ENCODE assay signal across 10 mouse cellular contexts in the genomic region with DNA sequence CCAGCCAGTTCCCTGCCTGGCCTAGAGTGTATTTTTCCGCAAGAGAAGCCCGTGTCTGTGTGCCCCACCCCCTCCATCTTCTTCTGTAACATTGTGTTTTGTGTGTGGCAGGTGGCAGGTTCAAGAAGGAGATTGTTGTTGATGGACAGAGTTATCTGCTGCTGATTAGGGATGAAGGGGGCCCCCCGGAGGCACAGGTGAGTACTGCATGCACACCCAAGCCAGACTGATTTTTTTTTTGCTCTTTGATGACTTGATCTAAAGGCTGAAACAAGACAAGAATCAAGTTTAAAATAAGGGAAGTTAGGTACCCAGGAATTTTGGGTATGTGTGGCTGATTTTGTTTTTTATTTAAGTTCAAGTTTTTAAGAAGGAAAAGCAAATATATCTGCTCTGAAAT.
A peak's percentile ranks its signal among the peaks of the same experiment; 100 is the strongest.
DNase-seq lines count a peak whose midpoint lies in the region; ATAC-seq and TF ChIP-seq lines count a peak whose summit lies in the region.
"Had no signal": no experiment of that assay in that cellular context is flagged by ENCODE, and none has a peak within 500 bp of the region (broad histone marks: within the 10 kb centered on the region; RNA-seq: fewer than 3 reads in every experiment).

No protein-coding gene starts in this region.

- 50% methylated on average over 3 of the region's 3 CpGs for WGBS in liver, embryonic 14.5 days (ENCODE audit: insufficient replicate concordance)
- WGBS in liver, embryonic 11.5 days = 63% methylated on average over 3 of the region's 3 CpGs

- no peak overlapping the region for H3K27ac ChIP-seq in liver, embryonic 14.5 days
- H3K27ac ChIP-seq in liver, embryonic 11.5 days (ENCODE audit: low read depth, low read length) = no peak overlapping the region

- no peak for TF ChIP-seq EP300 in liver, embryonic 14.5 days (IDR thresholded peaks at IDR 0.05; ENCODE audit: low read depth)

- H3K4me3 ChIP-seq in liver, embryonic 14.5 days (ENCODE audit: insufficient read depth in 1 of 2, low read depth in 2 of 2, low read length in 2 of 2) = no peak overlapping the region
- H3K4me3 ChIP-seq in liver, embryonic 11.5 days (ENCODE audit: low read depth, low read length) = no peak overlapping the region
- H3K4me3 ChIP-seq: embryonic facial prominence, embryonic 13.5 days; myocyte had no signal

- no peaks in the 10 kb centered on the region for H3K36me3 ChIP-seq in liver, embryonic 14.5 days (replicated peaks; ENCODE audit: control insufficient read depth, insufficient read depth, low read depth)
- no peaks in the 10 kb centered on the region; the same call in none of the 2 replicates for H3K36me3 ChIP-seq in liver, embryonic 11.5 days (ENCODE audit: control insufficient read depth, insufficient read depth, low read length)

- H3K4me2 ChIP-seq in liver, embryonic 14.5 days (ENCODE audit: low read depth) = no peak overlapping the region
- no peak overlapping the region for H3K4me2 ChIP-seq in liver, embryonic 11.5 days
- H3K4me2 ChIP-seq: embryonic facial prominence, embryonic 13.5 days had no signal

- peak; percentile 48 for TF ChIP-seq CTCF in liver, embryonic 14.5 days (IDR thresholded peaks at IDR 0.05; ENCODE audit: low read depth)

- H3K27me3 ChIP-seq in liver, embryonic 14.5 days (ENCODE audit: control insufficient read depth, insufficient read depth, low read length) = no peaks in the 10 kb centered on the region
- no peaks in the 10 kb centered on the region for H3K27me3 ChIP-seq in liver, embryonic 11.5 days (replicated peaks; ENCODE audit: control insufficient read depth, insufficient read depth, low read length)
- H3K27me3 ChIP-seq: embryonic facial prominence, embryonic 13.5 days had no signal

- DNase-seq in embryo, embryonic 9.5 days (ENCODE audit: extremely low spot score) = peak; percentile 27
- DNase-seq in embryo, embryonic 10 days (ENCODE audit: low spot score) = no peak
- no peak for DNase-seq in liver, embryonic 14.5 days (ENCODE audit: low read depth in 3 of 3, low spot score in 3 of 3)
- DNase-seq in liver, embryonic 11.5 days (ENCODE audit: low spot score) = no peak
- peak; percentile 83 to 86 for DNase-seq in cerebellum, postnatal 25 days
- peak; percentile 19 for DNase-seq in mesoderm, embryonic 11.5 days (ENCODE audit: low read depth, low spot score)
- DNase-seq in ovary, postnatal 36 days (ENCODE audit: low spot score) = no peak
- DNase-seq in urinary bladder, postnatal 4 days (ENCODE audit: low spot score in 2 of 2) = no peak

- no peaks in the 10 kb centered on the region for H3K4me1 ChIP-seq in liver, embryonic 14.5 days (replicated peaks; ENCODE audit: control insufficient read depth in 2 of 2, insufficient read depth in 2 of 2, low read length in 1 of 2)
- no peaks in the 10 kb centered on the region for H3K4me1 ChIP-seq in liver, embryonic 11.5 days (replicated peaks; ENCODE audit: control insufficient read depth, insufficient read depth, low read length)
- H3K4me1 ChIP-seq: embryonic facial prominence, embryonic 13.5 days had no signal

- no peak for ATAC-seq in liver, embryonic 14.5 days (ENCODE audit: insufficient read depth)
- ATAC-seq in liver, embryonic 11.5 days (replicated peaks; ENCODE audit: low FRiP score) = no peak

- no peak overlapping the region for H3K9ac ChIP-seq in liver, embryonic 14.5 days (replicated peaks)
- H3K9ac ChIP-seq in liver, embryonic 11.5 days (ENCODE audit: low read depth, low read length) = no peak overlapping the region
- H3K9ac ChIP-seq: embryonic facial prominence, embryonic 13.5 days had no signal

- H3K9me3 ChIP-seq in liver, embryonic 14.5 days (ENCODE audit: control insufficient read depth, low read length) = no peaks in the 10 kb centered on the region
- H3K9me3 ChIP-seq in liver, embryonic 11.5 days (ENCODE audit: control insufficient read depth, low read length) = no peaks in the 10 kb centered on the region
- H3K9me3 ChIP-seq: embryonic facial prominence, embryonic 13.5 days had no signal

Comparison
In these comparisons a context has a peak if more than half of its experiments do, and no peak if none do; other contexts are left out.
1. DNase-seq: peak in embryo, embryonic 9.5 days (single experiment), cerebellum, postnatal 25 days (2 of 2) and mesoderm, embryonic 11.5 days (single experiment); none in embryo, embryonic 10 days (single experiment), liver, embryonic 14.5 days (0 of 3), liver, embryonic 11.5 days (single experiment), ovary, postnatal 36 days (single experiment) and urinary bladder, postnatal 4 days (0 of 2).